Mouse (Mus musculus): ENCODE results near the gene S1pr5.
"Not testable (repeated sequence)": the region's sequence is repeated elsewhere in the genome, so short reads cannot be mapped to it uniquely, and the experiment has no call there.

S1pr5 gene

DNA sequence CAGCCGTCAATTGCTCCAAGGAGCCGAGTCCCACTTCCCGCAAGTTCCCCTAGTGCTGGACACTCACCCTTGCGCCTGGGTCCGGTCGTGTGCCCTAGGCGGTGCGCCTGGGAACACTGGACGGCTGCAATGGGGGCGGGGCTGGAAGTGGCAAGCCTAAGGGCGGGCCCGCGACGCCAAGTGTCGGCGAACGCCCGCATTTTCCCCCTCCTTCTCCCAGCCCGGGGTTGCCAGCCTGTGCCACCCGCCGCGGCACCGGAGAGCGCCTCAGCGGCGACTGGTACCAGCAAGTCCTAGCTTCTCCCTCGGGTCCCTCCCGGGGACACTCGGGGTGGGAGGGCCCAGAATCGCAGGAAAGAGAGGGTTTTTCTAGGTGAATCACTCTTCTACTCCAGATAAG is at the start of gene S1pr5:
S1pr5 (minus strand) TSS at position 118 of the 400 bp plus-strand sequence.
- peak; percentile 83 for DNase-seq

DNA sequence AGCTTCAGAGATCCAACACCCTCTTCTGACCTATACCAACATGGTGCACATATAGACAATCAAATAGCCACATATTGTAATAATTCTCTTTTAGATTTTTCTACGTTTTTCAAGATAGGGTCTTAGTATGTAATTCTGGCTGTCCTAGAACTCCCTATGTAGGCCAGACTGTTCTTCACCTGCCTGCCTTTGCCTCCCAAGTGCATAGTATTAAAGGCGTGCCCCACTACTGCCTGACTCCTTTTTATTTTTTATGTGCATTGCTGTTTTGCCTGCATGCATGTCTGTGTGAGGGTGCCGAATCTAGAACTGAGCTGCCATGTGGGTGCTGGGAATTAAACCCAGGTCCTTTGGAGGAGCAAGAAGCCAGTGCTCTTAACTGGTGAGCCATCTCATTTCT is 44.0 kb upstream of the S1pr5 start:
- DNase-seq: no peak

GRCm38 (mm10) chr9:21291868-21292267 is 43.6 kb upstream of the S1pr5 start:
- not testable (repeated sequence) for DNase-seq

GRCm38 (mm10) chr9:21291022-21291787 is 43.0 kb upstream of the S1pr5 start, which contains the start of gene Cdkn2d:
TSS of gene Cdkn2d (minus strand) at chr9:21291407.
- DNase-seq: peak; percentile 100

- DNase-seq: no peak
Observed at GRCm38 (mm10) chr9:21290589-21290988, 42.3 kb upstream of the S1pr5 start.

GRCm38 (mm10) chr9:21289337-21289671 is 41.1 kb upstream of the S1pr5 start:
- DNase-seq: no peak

DNA sequence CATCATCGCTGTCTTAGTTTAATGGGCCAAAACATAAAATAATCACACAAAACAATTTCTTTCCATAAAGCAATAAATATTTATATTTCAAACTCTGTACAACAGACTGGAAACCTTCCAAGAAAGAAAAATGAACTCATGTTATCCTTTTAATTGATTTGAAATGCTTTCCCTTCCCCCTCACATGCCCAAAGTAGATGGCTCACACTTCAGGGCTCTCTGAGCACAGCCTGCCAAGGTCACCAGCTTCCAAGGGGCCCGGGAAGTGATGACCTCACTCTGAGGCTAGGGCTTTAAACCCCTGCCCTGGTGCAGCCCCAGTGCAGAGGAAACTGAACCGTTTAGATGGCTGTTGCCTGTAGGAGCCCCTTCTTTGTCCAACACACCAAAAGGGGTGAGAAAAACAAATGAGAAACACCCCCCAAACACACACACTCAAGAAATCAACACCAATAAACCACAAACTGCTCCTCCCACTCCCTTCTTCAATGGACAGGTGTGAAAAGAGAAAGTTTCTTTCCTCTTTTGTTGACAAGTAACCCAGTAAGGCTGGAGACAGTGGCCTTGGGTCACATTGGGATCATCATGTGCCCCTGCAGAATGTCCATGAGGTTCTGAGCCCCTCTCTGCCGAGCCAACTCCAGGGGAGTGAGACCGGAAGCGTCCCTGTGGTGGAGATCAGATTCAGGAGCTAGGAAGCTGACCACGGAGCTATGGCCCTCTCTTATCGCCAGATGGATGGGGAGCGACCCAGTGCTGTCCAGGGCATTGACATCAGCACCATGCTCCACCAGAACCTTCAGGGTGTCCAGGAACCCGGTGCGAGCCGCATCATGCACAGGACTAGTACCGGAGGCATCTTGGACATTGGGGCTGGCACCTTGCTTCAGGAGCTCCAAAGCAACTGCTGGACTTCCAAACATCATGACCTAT is 40.4 kb upstream of the S1pr5 start:
- DNase-seq: no peak

- DNase-seq: peak; percentile 98
Observed at GRCm38 (mm10) chr9:21287571-21288402, 39.5 kb upstream of the S1pr5 start, which contains the start of gene Kri1. TSS of gene Kri1 (minus strand) at chr9:21287969.

DNA sequence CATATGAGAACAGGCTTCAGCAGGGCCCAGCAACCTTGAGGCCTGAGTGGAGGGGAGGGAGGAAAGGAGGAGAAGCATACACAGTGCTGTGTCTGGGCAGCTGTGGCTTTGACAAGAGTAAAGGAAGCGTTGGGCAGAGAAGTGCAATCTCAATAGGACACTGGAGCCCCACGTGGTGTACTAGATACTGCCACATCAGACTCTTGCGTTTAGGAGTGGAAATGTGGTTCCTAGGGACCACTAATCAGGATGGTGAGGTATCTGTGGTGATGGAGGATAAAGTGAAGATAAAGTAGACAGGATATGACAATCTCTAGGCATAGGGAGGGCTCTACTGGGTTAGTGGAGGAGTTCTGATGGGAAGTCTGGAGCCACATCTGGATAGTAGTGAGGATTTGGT is 38.5 kb upstream of the S1pr5 start:
- no peak for DNase-seq

DNA sequence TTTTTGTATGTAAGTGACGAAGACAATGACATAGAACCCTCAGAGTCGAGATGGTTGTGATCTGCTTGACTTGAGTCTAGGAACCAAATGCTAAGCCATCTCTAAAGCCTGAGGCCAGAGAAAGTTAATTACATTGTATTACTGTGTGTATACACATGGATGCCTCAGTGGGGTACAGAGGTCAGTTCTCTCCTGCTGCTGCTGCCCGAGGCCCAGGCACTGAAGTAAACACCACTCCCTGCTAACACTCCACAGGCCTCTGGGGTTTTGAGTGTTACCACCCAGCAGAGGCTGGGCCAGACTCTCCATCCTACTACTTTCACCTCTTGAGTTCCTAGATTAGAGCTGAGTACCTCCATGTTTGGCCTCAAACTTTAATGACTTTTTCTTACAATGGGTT is 35.8 kb upstream of the S1pr5 start:
- no peak for DNase-seq

DNA sequence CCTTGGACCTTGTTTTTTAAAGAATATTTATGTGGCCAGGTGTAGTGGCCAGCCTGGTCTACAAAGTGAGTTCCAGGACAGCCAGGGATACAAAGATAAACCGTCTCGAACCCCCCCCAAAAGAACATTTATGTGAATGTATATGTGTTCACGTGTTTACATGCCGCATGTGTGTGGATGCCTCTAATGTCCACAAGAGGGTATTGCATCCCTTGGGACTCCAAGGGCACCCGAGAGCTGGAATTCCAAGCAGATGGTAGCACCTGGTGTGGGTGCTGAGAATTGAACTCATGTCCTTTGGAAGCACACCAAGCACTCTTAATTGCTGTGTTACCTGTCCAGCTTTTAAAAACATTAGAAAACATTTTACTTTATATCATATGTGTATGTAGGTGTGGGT is 35.3 kb upstream of the S1pr5 start:
- DNase-seq: no peak

DNA sequence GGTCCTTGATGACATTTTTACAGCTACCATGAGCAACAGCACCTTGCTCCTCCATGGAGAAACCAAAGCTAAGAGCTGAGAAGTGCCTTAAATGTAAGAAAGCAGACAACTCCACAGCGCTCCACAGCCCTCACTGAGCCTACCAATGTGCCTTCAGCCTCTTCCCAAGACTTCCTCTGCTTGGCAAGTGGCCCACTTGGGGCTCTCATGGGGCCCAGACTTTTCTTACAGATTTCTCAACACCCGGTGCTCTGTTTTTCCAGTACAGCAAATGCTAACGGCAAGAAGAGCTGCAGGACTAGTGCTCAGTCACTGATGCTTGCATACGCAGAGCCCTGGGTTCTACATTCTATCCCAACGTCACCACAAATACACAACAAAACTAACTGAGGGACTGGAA is 29.5 kb upstream of the S1pr5 start:
- no peak for DNase-seq

DNA sequence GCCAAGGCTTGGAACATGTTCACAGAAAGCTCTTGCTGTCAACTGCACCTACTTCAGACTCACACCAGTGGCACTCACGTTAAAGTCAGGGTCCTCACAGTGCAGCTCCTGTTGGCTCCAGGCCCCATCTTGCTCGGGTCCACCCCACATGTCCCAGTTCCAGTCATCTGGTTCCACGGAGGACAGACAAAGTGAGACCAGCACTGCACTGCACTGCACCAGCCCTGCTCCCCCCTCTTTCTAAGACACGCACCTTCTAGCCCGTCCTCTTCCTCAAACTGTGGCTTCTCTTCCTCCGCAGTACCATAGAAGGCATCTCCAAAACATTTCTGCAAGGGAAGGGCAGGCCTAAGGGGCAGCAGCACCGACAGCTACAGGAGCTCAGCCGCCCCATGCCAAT is 28.1 kb upstream of the S1pr5 start:
- no peak for DNase-seq

- no peak for DNase-seq
Observed at GRCm38 (mm10) chr9:21275727-21276126, 27.5 kb upstream of the S1pr5 start.

DNA sequence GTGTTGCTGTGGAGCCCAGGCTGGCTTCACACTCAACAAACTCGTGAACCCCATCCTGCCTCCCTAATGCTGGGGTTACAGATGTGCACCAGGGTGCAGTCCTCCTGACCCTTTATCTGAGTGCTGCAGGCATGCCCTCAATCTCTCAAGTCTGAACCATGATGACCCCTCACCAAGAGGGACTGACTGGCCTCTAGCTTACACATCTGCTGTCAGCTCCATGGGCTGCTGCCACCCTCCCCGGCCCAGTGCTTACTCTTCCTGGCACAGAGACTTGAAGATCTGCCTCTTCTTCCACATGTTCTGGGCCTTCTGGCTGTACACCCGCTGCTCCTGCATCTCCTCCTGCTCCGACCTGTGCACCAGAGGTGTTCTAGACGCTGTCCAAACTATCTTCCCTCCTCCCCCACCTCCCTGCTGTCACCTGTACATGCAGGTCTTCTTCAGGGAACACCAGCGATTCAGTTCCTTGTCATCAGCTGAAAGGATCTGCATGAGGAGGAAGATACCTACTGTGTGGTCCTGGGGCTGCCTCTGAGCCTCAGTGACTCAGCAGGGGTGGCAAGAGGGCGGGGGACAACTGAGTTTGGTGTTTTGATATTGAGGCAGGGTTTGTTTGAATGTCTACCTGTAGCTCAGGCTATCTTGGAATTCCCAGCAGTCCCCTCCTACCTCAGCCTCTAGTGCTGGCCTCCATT is 26.9 kb upstream of the S1pr5 start:
- DNase-seq: no peak

- no peak for DNase-seq
Observed at GRCm38 (mm10) chr9:21274336-21274735, 26.1 kb upstream of the S1pr5 start.

DNA sequence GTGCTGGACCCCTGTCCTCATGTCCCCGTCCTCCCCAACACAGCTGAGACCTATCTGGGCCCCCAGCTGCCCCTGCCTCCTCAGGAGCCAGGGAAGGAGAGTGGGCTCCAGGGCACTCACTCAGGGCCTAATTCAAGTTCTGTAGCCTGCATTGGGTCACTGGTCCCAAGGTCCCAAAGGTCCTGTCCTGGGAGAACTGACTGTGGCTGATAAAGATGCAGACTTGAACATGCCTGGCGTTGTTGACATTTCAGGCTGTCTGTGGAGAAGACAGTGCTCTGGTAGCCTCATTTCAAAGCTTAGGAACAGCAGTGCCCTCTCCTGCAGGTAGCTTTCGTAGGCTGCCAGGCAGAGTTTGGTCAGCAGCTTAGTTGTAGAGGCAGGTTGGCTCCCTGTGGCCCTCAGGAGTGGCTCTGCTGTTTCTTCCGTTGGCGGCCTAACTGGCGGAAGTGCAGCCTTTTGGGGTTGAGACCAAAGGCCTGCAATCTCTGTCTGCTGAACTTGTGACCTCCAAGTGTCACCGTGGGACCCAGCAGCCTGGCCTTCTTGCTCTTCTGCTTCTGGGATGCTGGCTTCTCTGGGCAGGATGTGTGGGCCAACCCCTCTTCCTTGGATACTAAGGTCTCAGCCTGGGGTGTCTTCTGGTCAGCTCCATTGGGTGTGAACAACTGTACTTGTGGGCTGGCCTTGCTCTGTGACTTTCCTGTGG is 25.4 kb upstream of the S1pr5 start:
- DNase-seq: no peak

DNA sequence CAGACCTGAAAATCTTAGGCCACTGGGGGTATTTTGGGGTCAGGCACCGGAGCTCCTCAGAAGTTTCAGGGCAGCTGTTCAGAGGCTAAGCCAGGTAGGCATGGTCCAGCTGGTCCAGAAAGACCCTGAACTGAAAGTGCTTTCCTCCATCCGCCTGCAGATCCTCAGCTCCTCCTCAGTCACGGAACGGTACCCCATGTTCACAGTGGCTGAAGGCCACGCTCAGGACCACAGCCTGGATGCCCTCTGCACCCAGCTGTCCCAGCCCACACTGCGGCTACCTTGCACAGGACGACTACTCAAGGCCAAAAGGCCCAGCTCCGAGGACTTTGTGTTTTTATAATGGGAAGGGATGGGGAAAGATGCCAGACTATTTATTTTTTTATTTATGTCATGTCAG is 24.9 kb upstream of the S1pr5 start:
- DNase-seq: no peak

GRCm38 (mm10) chr9:21272391-21272790 is 24.1 kb upstream of the S1pr5 start:
- no peak for DNase-seq

- DNase-seq: not testable (repeated sequence)
Observed at GRCm38 (mm10) chr9:21269590-21269989, 21.3 kb upstream of the S1pr5 start.

- no peak for DNase-seq
Observed at GRCm38 (mm10) chr9:21268305-21268704, 20.1 kb upstream of the S1pr5 start.

DNA sequence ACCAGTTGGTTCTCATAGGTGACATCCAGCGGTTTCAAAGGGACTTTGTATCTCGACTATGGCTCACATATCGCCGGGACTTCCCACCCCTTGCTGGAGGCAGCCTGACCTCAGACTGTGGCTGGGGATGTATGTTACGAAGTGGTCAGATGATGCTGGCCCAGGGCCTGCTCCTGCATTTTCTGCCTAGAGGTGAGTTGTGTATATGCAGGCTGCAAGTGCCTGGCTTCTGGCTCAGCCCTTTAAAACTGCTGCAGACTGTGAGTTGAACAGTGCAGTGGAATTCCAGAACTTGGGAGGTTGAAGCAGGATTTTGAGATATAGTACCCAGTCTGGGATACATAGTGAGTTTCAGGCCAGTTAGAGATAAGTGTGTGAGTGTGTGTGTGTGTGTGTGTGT is 18.6 kb upstream of the S1pr5 start:
- no peak for DNase-seq
